Mouse (Mus musculus) CH12.LX (cell line): ENCODE data around the gene Hnrnpul1. TPM values are rescaled to one million over a fixed set of nuclear protein-coding genes. Genes with fewer than 3 reads are reported as not detected.

Experiments
- DNase-seq: peaks from one replicate; pipeline ENCODE4 v3.0.0-alpha.2; 2013; ENCODE audit errors: extremely low read depth
- H3K27ac ChIP-seq: 2 replicates; pipeline ENCODE4 v1.5.1; 2012; ENCODE audit warnings: low read depth, mild to moderate bottlenecking, control low read depth, moderate library complexity; ENCODE audit not compliant: insufficient read depth
- H3K27me3 ChIP-seq: replicated peaks from 2 replicates; pipeline ENCODE3; 2012; ENCODE audit warnings: inconsistent platforms
- H3K36me3 ChIP-seq, 2 experiments: replicated peaks in 1 of 2; 2 replicates each; pipeline versions ENCODE3 to v1.6.1; 2012; ENCODE audit warnings: inconsistent platforms in 1 of 2, low read length in 1 of 2, mild to moderate bottlenecking in 1 of 2, mixed read lengths in 1 of 2, moderate library complexity in 1 of 2; ENCODE audit not compliant: control insufficient read depth in 1 of 2, insufficient read depth in 1 of 2
- H3K4me1 ChIP-seq, 2 experiments: 2 replicates each; pipeline ENCODE4 v1.6.1; 2012; ENCODE audit warnings: inconsistent platforms in 1 of 2, moderate library complexity in 1 of 2; ENCODE audit not compliant: insufficient read depth in 2 of 2, control insufficient read depth in 1 of 2
- H3K4me2 ChIP-seq: 2 replicates; pipeline ENCODE4 v1.6.1; 2012; ENCODE audit warnings: low read depth, mild to moderate bottlenecking, control low read depth; ENCODE audit not compliant: poor library complexity, insufficient read depth, severe bottlenecking
- H3K4me3 ChIP-seq, 3 experiments: fragments of 150-350 bp in 1 of 3; sonication (generic) in 1 of 3; replicated peaks in 1 of 3; 2 replicates each; pipeline versions ENCODE3 to v1.5.1; 2011 to 2012; ENCODE audit warnings: low read depth in 2 of 3, low read length in 2 of 3, mild to moderate bottlenecking in 2 of 3, moderate library complexity in 2 of 3, control low read depth in 1 of 3, improper control_type of control experiment in 1 of 3, inconsistent platforms in 1 of 3, mixed read lengths in 1 of 3; ENCODE audit not compliant: poor library complexity in 1 of 3
- H3K79me2 ChIP-seq: replicated peaks from 2 replicates; pipeline ENCODE4 v1.6.1; 2012; ENCODE audit warnings: mild to moderate bottlenecking, moderate library complexity; ENCODE audit not compliant: control insufficient read depth, poor library complexity, insufficient read depth, severe bottlenecking; ENCODE audit errors: extremely low read depth
- H3K9ac ChIP-seq: 2 replicates; pipeline ENCODE4 v1.6.1; 2012; ENCODE audit warnings: low read depth, mild to moderate bottlenecking, control low read depth, moderate library complexity; ENCODE audit not compliant: insufficient read depth
- H3K9me3 ChIP-seq: replicated peaks from 2 replicates; pipeline ENCODE3; 2012; ENCODE audit warnings: low read length, inconsistent platforms, mixed read lengths
- CTCF ChIP-seq, 2 experiments: IDR thresholded peaks in 1 of 2; conservative IDR thresholded peaks in 1 of 2; 2 replicates each; pipeline ENCODE4 v1.5.1; 2011 to 2012; ENCODE audit warnings: low read depth in 2 of 2, low read length in 2 of 2, improper control_type of control experiment in 1 of 2, inconsistent platforms in 1 of 2, mild to moderate bottlenecking in 1 of 2, moderate library complexity in 1 of 2
- ELF1 ChIP-seq: IDR thresholded peaks from 2 replicates; pipeline ENCODE4 v1.6.1; 2014; ENCODE audit warnings: low read depth, mild to moderate bottlenecking, inconsistent platforms, low read length, improper control_type of control experiment
- EP300 ChIP-seq: IDR thresholded peaks from 2 replicates; pipeline ENCODE4 v1.6.1; 2011; ENCODE audit warnings: low read length, improper control_type of control experiment
- GABPA ChIP-seq: IDR thresholded peaks from 2 replicates; pipeline ENCODE4 v1.6.1; 2012; ENCODE audit warnings: low read depth, low read length, improper control_type of control experiment, inconsistent platforms; ENCODE audit not compliant: insufficient replicate concordance
- HCFC1 ChIP-seq: IDR thresholded peaks from 2 replicates; pipeline ENCODE4 v1.6.1; 2012; ENCODE audit warnings: low read depth, mild to moderate bottlenecking, inconsistent platforms, low read length, improper control_type of control experiment
- JUND ChIP-seq: conservative IDR thresholded peaks from 2 replicates; pipeline ENCODE4 v1.6.1; 2011; ENCODE audit warnings: low read depth, low read length, improper control_type of control experiment
- KAT2A ChIP-seq: IDR thresholded peaks from 2 replicates; pipeline ENCODE4 v1.6.1; 2012; ENCODE audit warnings: low read length, improper control_type of control experiment, inconsistent platforms; ENCODE audit not compliant: insufficient replicate concordance
- MAFK ChIP-seq: IDR thresholded peaks from 2 replicates; pipeline ENCODE4 v1.6.1; 2011; ENCODE audit warnings: low read length, improper control_type of control experiment; ENCODE audit not compliant: insufficient replicate concordance
- MAX ChIP-seq: IDR thresholded peaks from 2 replicates; pipeline ENCODE4 v1.6.1; 2011; ENCODE audit warnings: low read length, improper control_type of control experiment
- MAZ ChIP-seq: IDR thresholded peaks from 2 replicates; pipeline ENCODE4 v1.6.1; 2012; ENCODE audit warnings: low read depth, mild to moderate bottlenecking, inconsistent platforms, low read length, improper control_type of control experiment, moderate library complexity
- MYC ChIP-seq: IDR thresholded peaks from 2 replicates; pipeline ENCODE4 v1.6.1; 2011; ENCODE audit warnings: low read depth, mild to moderate bottlenecking, improper control_type of control experiment, low read length
- NELFE ChIP-seq: IDR thresholded peaks from 2 replicates; pipeline ENCODE4 v1.6.1; 2011; ENCODE audit warnings: low read depth, low read length, improper control_type of control experiment
- NRF1 ChIP-seq: IDR thresholded peaks from 2 replicates; pipeline ENCODE4 v1.6.1; 2014; ENCODE audit warnings: low read depth, mild to moderate bottlenecking, inconsistent platforms, low read length, improper control_type of control experiment, moderate library complexity
- PAX5 ChIP-seq: IDR thresholded peaks from 2 replicates; pipeline ENCODE4 v1.6.1; 2012; ENCODE audit warnings: low read length, inconsistent platforms, mixed read lengths
- POLR2A ChIP-seq: IDR thresholded peaks from 2 replicates; pipeline ENCODE4 v1.6.1; 2011; ENCODE audit warnings: low read depth, mild to moderate bottlenecking, improper control_type of control experiment, low read length
- RAD21 ChIP-seq: IDR thresholded peaks from 2 replicates; pipeline ENCODE4 v1.6.1; 2011; ENCODE audit warnings: low read depth, mild to moderate bottlenecking, low read length, improper control_type of control experiment, moderate library complexity
- SMC3 ChIP-seq: IDR thresholded peaks from 2 replicates; pipeline ENCODE4 v1.6.1; 2011; ENCODE audit warnings: low read depth, low read length, improper control_type of control experiment
- TCF12 ChIP-seq: IDR thresholded peaks from 2 replicates; pipeline ENCODE4 v1.6.1; 2014; ENCODE audit warnings: low read depth, mild to moderate bottlenecking, inconsistent platforms, low read length, improper control_type of control experiment
- ZMIZ1 ChIP-seq: IDR thresholded peaks from 2 replicates; pipeline ENCODE4 v1.6.1; 2012; ENCODE audit warnings: low read depth, mild to moderate bottlenecking, inconsistent platforms, low read length, improper control_type of control experiment
- dilution Hi-C: fragments of 300-500 bp; cut with MboI; formaldehyde crosslinking; loops from 2 replicates; pipeline ENCODE4 v1.14.3; 2020; ENCODE audit warnings: low sequenced_read_pairs; ENCODE audit not compliant: extremely low pct_unique_long_range_greater_than_20kb, extremely low pct_ligation_motif_present
- in situ Hi-C: fragments of 300-500 bp; cut with MboI; formaldehyde crosslinking; loops from 3 replicates; pipeline ENCODE4 v1.14.3; 2019; ENCODE audit warnings: low sequenced_read_pairs, low pct_ligation_motif_present, low pct_unique_long_range_greater_than_20kb, mixed read lengths
- polyA plus RNA-seq: library from polyadenylated mRNA; unstranded; fragments of >175 nt; gene quantifications from 2 replicates; pipeline ENCODE4 v1.2.1, GENCODE M21; 2012; ENCODE audit warnings: low read depth; ENCODE audit not compliant: insufficient read length
- total RNA-seq, 2 experiments: library from RNA; depleted of rRNA; stranded (reverse); fragments of 300-350 nt in 1 of 2; fragments of >200 nt in 1 of 2; gene quantifications; 2 replicates each; pipeline ENCODE4 v1.2.3; 2012 to 2014

Hnrnpul1 gene
- total and polyA plus RNA-seq, 3 experiments: 52.6 to 188 (median 72.2) TPM

- peaks cover 15% of the 10 kb centered on the region for H3K79me2 ChIP-seq
- DNase-seq: no peak
- no peaks in the 10 kb centered on the region for H3K9me3 ChIP-seq
- dilution Hi-C loops (no loop called here), in situ Hi-C loops (no loop called here)
- peaks cover 53 to 72% of the 10 kb centered on the region in 2 experiments for H3K36me3 ChIP-seq
- H3K4me3 ChIP-seq: no peak overlapping the region
- TF ChIP-seq MAFK (no peak), KAT2A (no peak), POLR2A (no peak), PAX5 (no peak)
- TF ChIP-seq, all 38 proteins: peak for 0
- Histone ChIP-seq H3K9ac (no peak overlapping the region), H3K4me1 (peaks cover 3 to 27% of the 10 kb centered on the region in 2 experiments; a peak in 3 of 4 replicates), H3K27ac (no peak overlapping the region), H3K27me3 (no peaks in the 10 kb centered on the region), H3K4me2 (no peak overlapping the region)
Observed at GRCm38 (mm10) chr7:25720760-25721159, 33.8 kb downstream of the Hnrnpul1 start.

- peak overlapping the region; percentile 78; the same call in 1 of the 2 replicates for H3K4me2 ChIP-seq
- no peaks in the 10 kb centered on the region for H3K9me3 ChIP-seq
- H3K27ac ChIP-seq: peak overlapping the region; percentile 47; the same call in 1 of the 2 replicates
- dilution Hi-C loops (no loop called here), in situ Hi-C loops (loop anchor here (5.0 kb wide), 1 partner anchor 32 kb away; the partner anchor contains the start of gene Hnrnpul1)
- no peak overlapping the region for H3K4me3 ChIP-seq
- H3K4me1 ChIP-seq: peaks cover 3 to 27% of the 10 kb centered on the region in 2 experiments; a peak in 3 of 4 replicates
- H3K27me3 ChIP-seq: no peaks in the 10 kb centered on the region
- DNase-seq: peak; percentile 54
- H3K9ac ChIP-seq: 0 out of 2 replicates have a peak overlapping the region, but pooled peaks have one; percentile 34
- TF ChIP-seq HCFC1: no peak
- peak; percentile 42 for TF ChIP-seq SMC3
- 0 out of 2 replicates have a peak, but pooled peaks have one; percentile 26 for TF ChIP-seq ZMIZ1
- TF ChIP-seq TCF12: no peak
- TF ChIP-seq NELFE: no peak
- no peak for TF ChIP-seq MAX
- no peak for TF ChIP-seq GABPA
- TF ChIP-seq NRF1: no peak
- TF ChIP-seq CTCF (conservative IDR thresholded peaks at IDR 0.05 in 1 of 2, IDR thresholded peaks at IDR 0.05 in 1 of 2; ENCODE audit: low read depth in 2 of 2, low read length in 2 of 2): peak; percentile 72 to 96
- TF ChIP-seq JUND: no peak
- TF ChIP-seq EP300: no peak
- peak; percentile 44 for TF ChIP-seq RAD21
- TF ChIP-seq MAZ: no peak
- no peak for TF ChIP-seq MYC
- TF ChIP-seq ELF1: no peak
- TF ChIP-seq, all 38 proteins: peak for 4
- Histone ChIP-seq H3K79me2 (peaks cover 15% of the 10 kb centered on the region), H3K36me3 (peaks cover 54 to 72% of the 10 kb centered on the region in 2 experiments)
Observed at GRCm38 (mm10) chr7:25719761-25720610, 34.6 kb downstream of the Hnrnpul1 start.
